Mouse (Mus musculus): ENCODE results near the gene Ovca2. TPM values are rescaled to one million over a fixed set of nuclear protein-coding genes. Genes with fewer than 3 reads are reported as not detected.
A peak's percentile ranks its signal among the peaks of the same experiment; 100 is the strongest.

Ovca2 gene
- polyA plus RNA-seq, 1 experiment from 2014 or later, result 39.9 TPM

- H3K4me1 ChIP-seq, result peaks cover 80% of the 10 kb centered on the region
Observed at GRCm38 (mm10) chr11:75209363-75209762, 30.7 kb upstream of the Ovca2 start.

GRCm38 (mm10) chr11:75206347-75206746 lies 27.7 kb upstream of the Ovca2 start:
- Histone ChIP-seq H3K9me3 (replicated peaks) (no peaks in the 10 kb centered on the region), H3K36me3 (no peaks in the 10 kb centered on the region), H3K4me1 (peaks cover 66% of the 10 kb centered on the region), H3K27me3 (ENCODE audit: low read depth, poor library complexity, severe bottlenecking) (peaks cover 6% of the 10 kb centered on the region), H3K4me3 (no peak overlapping the region), H3K27ac (no peak overlapping the region)
- WGBS, result 75% methylated on average over 4 of the region's 4 CpGs
- DNase-seq (ENCODE audit: low spot score), result no peak

More at GRCm38 (mm10) chr11:75209363-75209762, 30.7 kb upstream of the Ovca2 start:
- Histone ChIP-seq H3K36me3 (no peaks in the 10 kb centered on the region), H3K9me3 (replicated peaks) (no peaks in the 10 kb centered on the region), H3K27ac (no peak overlapping the region), H3K27me3 (ENCODE audit: low read depth, poor library complexity, severe bottlenecking) (peaks cover 22% of the 10 kb centered on the region), H3K4me3 (no peak overlapping the region)
- DNase-seq (ENCODE audit: low spot score), result no peak
- 66% methylated on average over 4 of the region's 4 CpGs for WGBS

DNA sequence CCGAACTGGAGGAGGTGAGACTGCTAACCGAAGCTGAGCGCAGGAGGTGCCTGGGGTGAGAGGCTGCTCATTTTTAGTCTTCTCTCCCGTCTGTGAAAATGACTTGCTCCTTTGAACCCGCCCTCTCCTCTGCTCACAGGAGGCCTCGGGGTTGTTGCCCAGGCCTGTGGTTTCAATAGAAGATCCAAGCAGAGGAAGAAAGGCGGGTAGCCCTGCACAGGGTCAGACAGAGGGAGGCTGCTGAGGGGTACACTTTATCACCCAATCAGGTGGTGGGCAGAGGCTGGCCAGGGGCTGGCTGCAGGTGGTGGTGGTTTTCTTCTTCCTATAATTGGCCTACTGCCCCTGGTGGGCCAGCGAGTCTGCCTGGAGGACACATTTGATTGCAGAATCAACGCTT lies 25.8 kb upstream of the Ovca2 start:
- Histone ChIP-seq H3K4me1 (peaks cover 55% of the 10 kb centered on the region), H3K9me3 (replicated peaks) (no peaks in the 10 kb centered on the region), H3K36me3 (no peaks in the 10 kb centered on the region), H3K27ac (peak overlapping the region; percentile 1), H3K27me3 (ENCODE audit: low read depth, poor library complexity, severe bottlenecking) (peaks cover 22% of the 10 kb centered on the region), H3K4me3 (no peak overlapping the region)
- no peak for DNase-seq (ENCODE audit: low spot score)
- WGBS, result 51% methylated on average over 9 of the region's 9 CpGs

DNA sequence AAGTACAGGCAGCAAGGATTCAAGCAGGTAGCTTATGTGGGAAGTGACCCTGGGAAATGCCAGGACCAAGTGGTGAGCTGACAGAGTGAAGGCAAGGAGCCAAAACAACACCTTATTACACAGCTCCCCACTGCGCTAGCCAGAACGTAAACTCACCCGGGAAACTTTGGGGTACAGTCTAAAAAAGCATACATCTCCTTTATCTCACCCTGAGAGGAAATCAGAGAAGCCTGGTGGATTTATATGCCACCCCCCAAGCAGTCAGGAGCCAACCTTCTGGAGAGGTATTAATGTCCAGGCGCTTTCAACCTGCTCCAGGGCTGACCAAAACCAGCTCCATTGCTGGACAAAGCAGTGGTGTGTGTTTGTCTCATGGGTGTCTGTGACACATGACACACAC lies 25.3 kb upstream of the Ovca2 start:
- H3K27ac ChIP-seq, result no peak overlapping the region
- no peaks in the 10 kb centered on the region for H3K9me3 ChIP-seq (replicated peaks)
- H3K36me3 ChIP-seq, result no peaks in the 10 kb centered on the region
- H3K27me3 ChIP-seq (ENCODE audit: low read depth, poor library complexity, severe bottlenecking), result peaks cover 28% of the 10 kb centered on the region
- 84% methylated on average over 4 of the region's 4 CpGs for WGBS
- H3K4me1 ChIP-seq, result peaks cover 49% of the 10 kb centered on the region
- no peak overlapping the region for H3K4me3 ChIP-seq
- DNase-seq (ENCODE audit: low spot score), result no peak

GRCm38 (mm10) chr11:75201721-75202120 lies 23.1 kb upstream of the Ovca2 start:
- Histone ChIP-seq H3K4me3 (no peak overlapping the region), H3K9me3 (replicated peaks) (no peaks in the 10 kb centered on the region), H3K4me1 (peaks cover 40% of the 10 kb centered on the region), H3K27me3 (ENCODE audit: low read depth, poor library complexity, severe bottlenecking) (peaks cover 50% of the 10 kb centered on the region), H3K36me3 (no peaks in the 10 kb centered on the region), H3K27ac (no peak overlapping the region)
- DNase-seq (ENCODE audit: low spot score), result no peak
- 63% methylated on average over 8 of the region's 8 CpGs for WGBS

GRCm38 (mm10) chr11:75200935-75201334 lies 22.3 kb upstream of the Ovca2 start:
- no peak overlapping the region for H3K4me3 ChIP-seq
- peaks cover 58% of the 10 kb centered on the region for H3K27me3 ChIP-seq (ENCODE audit: low read depth, poor library complexity, severe bottlenecking)
- peaks cover 38% of the 10 kb centered on the region for H3K4me1 ChIP-seq
- 93% methylated on average over 12 of the region's 12 CpGs for WGBS
- no peaks in the 10 kb centered on the region for H3K9me3 ChIP-seq (replicated peaks)
- DNase-seq (ENCODE audit: low spot score), result no peak
- no peak overlapping the region for H3K27ac ChIP-seq
- H3K36me3 ChIP-seq, result no peaks in the 10 kb centered on the region

- H3K27me3 ChIP-seq (ENCODE audit: low read depth, poor library complexity, severe bottlenecking), result peaks cover 68% of the 10 kb centered on the region
Observed at GRCm38 (mm10) chr11:75199951-75200350, 21.3 kb upstream of the Ovca2 start.

DNA sequence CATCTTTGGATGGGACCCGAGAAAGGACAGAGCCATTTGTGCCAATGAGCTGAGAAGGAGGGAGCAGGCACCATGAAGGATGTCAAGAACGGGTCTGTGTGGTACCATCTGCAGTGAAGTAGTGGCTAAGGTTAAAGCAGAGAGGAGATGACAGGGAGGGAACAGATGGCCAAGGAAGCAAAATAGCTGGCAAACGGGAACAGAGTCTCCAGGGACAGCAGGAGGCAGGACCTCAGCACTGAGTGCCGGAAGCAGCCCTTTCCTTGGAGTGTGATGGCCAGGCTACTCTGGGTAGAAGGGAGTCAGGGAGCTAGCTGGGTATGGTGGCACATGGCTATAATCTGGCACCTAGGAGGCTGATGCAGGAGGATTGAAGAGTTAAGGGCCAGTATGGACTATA lies 20.2 kb upstream of the Ovca2 start:
- Histone ChIP-seq H3K27me3 (ENCODE audit: low read depth, poor library complexity, severe bottlenecking) (peaks cover 79% of the 10 kb centered on the region), H3K9me3 (replicated peaks) (no peaks in the 10 kb centered on the region), H3K36me3 (no peaks in the 10 kb centered on the region), H3K27ac (no peak overlapping the region), H3K4me3 (no peak overlapping the region), H3K4me1 (peaks cover 44% of the 10 kb centered on the region)
- DNase-seq (ENCODE audit: low spot score), result no peak
- WGBS, result 67% methylated on average over 4 of the region's 4 CpGs

More at GRCm38 (mm10) chr11:75199951-75200350, 21.3 kb upstream of the Ovca2 start:
- peaks cover 43% of the 10 kb centered on the region for H3K4me1 ChIP-seq
- no peaks in the 10 kb centered on the region for H3K9me3 ChIP-seq (replicated peaks)
- 77% methylated on average over 5 of the region's 5 CpGs for WGBS
- DNase-seq (ENCODE audit: low spot score), result no peak
- H3K4me3 ChIP-seq, result no peak overlapping the region
- H3K27ac ChIP-seq, result no peak overlapping the region
- no peaks in the 10 kb centered on the region for H3K36me3 ChIP-seq

DNA sequence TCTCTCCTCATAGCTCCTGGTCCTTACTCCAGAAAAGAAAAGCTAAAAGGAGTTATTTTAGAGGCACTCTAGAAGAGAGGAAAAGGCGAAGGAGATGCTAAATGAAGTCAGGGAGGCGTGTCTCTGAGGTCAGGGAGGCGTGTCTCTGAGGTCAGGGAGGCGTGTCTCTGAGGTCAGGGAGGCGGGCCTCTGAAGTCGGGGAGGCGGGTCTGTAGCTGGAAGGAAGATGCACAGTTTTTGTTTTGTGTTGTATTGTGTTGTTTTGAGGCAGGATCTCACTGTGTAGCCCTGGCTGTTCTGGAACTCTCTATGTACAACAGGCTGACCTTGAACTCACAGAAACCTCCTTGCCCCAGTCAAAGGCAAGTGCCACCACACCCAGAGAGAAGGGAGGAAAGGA lies 19.3 kb upstream of the Ovca2 start:
- Histone ChIP-seq H3K9me3 (replicated peaks) (no peaks in the 10 kb centered on the region), H3K27me3 (ENCODE audit: low read depth, poor library complexity, severe bottlenecking) (peaks cover 88% of the 10 kb centered on the region), H3K4me3 (no peak overlapping the region), H3K4me1 (peaks cover 50% of the 10 kb centered on the region), H3K36me3 (no peaks in the 10 kb centered on the region), H3K27ac (no peak overlapping the region)
- DNase-seq (ENCODE audit: low spot score), result no peak
- WGBS, result 36% methylated on average over 7 of the region's 7 CpGs

GRCm38 (mm10) chr11:75196131-75196530 lies 17.5 kb upstream of the Ovca2 start:
- no peak overlapping the region for H3K27ac ChIP-seq
- 46% methylated on average over 6 of the region's 6 CpGs for WGBS
- no peaks in the 10 kb centered on the region for H3K9me3 ChIP-seq (replicated peaks)
- 0 out of 2 replicates have a peak overlapping the region, but pooled peaks have one; percentile 61 for H3K4me3 ChIP-seq
- no peak for DNase-seq (ENCODE audit: low spot score)
- H3K4me1 ChIP-seq, result peaks cover 49% of the 10 kb centered on the region
- H3K36me3 ChIP-seq, result no peaks in the 10 kb centered on the region
- peaks cover 99% of the 10 kb centered on the region for H3K27me3 ChIP-seq (ENCODE audit: low read depth, poor library complexity, severe bottlenecking)

DNA sequence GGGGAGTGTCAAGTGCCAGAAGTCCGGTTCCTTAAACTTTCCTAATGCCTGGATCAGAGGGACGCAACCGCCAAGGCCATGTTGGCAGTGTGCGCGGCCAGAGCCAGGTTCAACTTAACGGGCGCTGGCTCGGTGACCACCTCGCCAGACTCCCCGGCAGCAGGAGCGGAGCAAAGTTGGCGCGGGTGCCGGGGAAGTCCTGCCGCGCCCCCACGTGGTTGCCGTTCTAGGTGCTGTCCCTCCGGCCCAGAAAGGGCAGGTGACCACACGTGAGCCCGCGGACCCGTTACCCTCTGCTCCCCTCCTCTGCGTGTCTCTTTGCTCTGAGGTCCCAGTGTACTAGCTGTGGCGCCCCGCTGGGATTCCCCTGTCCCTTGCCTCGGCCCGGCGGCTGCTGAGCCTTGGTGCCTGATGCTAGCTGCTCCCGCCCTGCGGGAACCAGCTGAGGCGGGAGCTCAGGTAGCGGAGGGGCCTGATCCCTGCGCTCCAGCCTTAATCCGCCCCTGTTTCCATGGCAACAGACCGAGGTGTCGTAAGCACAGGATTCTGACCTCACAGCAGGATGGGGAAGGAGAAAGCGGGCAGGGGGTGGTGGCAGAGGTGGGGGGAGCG lies 16.3 kb upstream of the Ovca2 start:
- peak; percentile 83 for DNase-seq (ENCODE audit: low spot score)
- Histone ChIP-seq H3K27ac (peak overlapping the region; percentile 61; the same call in 1 of the 2 replicates), H3K27me3 (ENCODE audit: low read depth, poor library complexity, severe bottlenecking) (peaks cover 93% of the 10 kb centered on the region), H3K4me1 (peaks cover 52% of the 10 kb centered on the region), H3K4me3 (peak overlapping the region; percentile 61), H3K36me3 (no peaks in the 10 kb centered on the region), H3K9me3 (replicated peaks) (no peaks in the 10 kb centered on the region)
- WGBS, result under 1% methylated on average over 39 of the region's 39 CpGs

DNA sequence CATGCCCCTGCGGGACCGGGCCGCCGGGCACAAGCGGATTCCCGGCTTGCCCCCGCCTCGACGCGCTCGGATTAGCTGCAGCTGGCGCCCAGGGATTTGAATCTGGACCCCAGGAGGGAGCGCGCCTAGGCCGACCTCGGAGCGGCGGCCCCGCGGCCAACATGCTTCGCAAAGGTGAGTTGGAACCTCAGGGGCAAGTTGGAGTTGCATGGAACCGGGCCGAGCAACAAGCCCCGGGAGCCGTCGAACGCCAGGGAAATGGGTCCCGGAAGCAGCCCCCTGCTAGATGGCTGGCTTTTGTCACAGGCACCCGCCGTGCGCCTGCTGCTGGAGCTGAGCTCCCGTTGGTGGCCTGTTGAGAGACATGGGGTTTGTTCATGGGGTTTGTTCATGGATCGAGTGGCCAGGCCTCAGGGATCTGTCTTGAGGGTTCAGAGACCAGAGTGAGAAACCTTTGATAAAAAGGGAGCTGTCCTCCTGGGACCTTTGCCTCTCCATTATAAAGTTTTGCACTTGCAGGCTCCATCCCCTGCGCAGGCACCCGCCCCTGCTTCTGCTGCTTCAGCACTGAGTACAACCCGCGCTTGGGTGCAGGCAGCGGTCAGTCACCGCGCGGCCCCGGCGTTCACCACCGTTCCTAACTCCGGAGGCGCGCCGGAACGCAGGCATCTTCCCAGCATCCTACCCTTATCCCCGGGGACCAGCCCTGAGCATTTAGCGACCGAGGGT lies 15.7 kb upstream of the Ovca2 start:
- Histone ChIP-seq H3K27me3 (ENCODE audit: low read depth, poor library complexity, severe bottlenecking) (peaks cover 87% of the 10 kb centered on the region), H3K4me3 (peak overlapping the region; percentile 61), H3K9me3 (replicated peaks) (no peaks in the 10 kb centered on the region), H3K4me1 (peaks cover 59% of the 10 kb centered on the region), H3K36me3 (no peaks in the 10 kb centered on the region), H3K27ac (peak overlapping the region; percentile 75)
- WGBS, result under 1% methylated on average over 52 of the region's 52 CpGs
- peak; percentile 60 for DNase-seq (ENCODE audit: low spot score)

DNA sequence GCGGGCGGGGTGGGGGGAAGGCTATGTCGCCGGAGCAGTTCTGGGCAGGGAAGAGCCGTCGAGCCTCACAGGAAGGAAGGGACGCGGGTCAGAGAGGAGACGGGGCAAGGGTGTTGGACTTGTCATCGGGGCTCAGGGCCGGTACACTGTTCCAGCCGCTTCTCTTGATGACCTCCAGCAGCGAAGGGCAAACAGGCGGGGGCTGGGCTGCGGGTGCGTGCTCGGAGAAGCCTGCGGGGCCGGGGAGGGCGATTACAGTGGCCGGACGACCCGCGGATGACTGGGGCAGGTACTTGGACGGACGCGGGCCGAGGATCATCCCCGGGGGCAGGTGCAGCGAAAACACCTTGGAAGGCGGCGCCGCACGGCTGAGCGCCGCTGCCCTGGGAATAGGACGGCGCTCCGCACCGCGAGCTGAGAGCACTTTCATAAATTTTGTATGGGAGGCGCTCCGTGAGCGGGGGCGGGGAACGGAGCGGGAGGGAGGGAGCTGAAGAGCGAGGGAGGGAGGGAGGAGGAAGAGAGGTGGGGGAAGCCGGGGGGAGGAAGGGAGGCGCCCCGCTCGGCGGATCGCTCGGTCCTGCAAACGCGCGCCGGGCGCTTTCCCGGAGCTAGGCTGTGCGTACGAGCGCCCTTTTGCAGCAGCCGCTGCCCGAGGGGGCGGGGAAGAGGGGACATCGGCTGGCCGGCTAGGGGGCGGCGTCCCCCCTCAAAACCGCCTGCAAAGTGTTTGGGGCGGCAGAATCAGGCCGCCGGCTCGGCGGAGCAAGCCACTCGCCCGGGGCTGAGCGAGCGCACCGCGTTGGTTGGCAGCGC lies 14.8 kb upstream of the Ovca2 start, which contains the start of gene Rtn4rl1:
Rtn4rl1 (plus strand) TSS at position 528 of the 816 bp plus-strand sequence.
- peaks cover 79% of the 10 kb centered on the region for H3K27me3 ChIP-seq (ENCODE audit: low read depth, poor library complexity, severe bottlenecking)
- H3K36me3 ChIP-seq, result no peaks in the 10 kb centered on the region
- no peaks in the 10 kb centered on the region for H3K9me3 ChIP-seq (replicated peaks)
- peaks cover 62% of the 10 kb centered on the region for H3K4me1 ChIP-seq
- peak within 1 kb of the TSS; percentile 61 for H3K4me3 ChIP-seq
- peak within 1 kb of the TSS; percentile 75 for H3K27ac ChIP-seq
- peak; percentile 69 for DNase-seq (ENCODE audit: low spot score)
- WGBS, result under 1% methylated on average over 83 of the region's 84 CpGs
